Mouse (Mus musculus): Measurements from ENCODE around the gene Spsb2.
A peak's percentile ranks its signal among the peaks of the same experiment; 100 is the strongest.
"Not testable (repeated sequence)": the region's sequence is repeated elsewhere in the genome, so short reads cannot be mapped to it uniquely, and the experiment has no call there.

The Spsb2 gene

GRCm38 (mm10) chr6:124817125-124817524 is 8.7 kb downstream of the Spsb2 start:
- no peak for DNase-seq (ENCODE audit: low spot score in 2 of 2)

GRCm38 (mm10) chr6:124817563-124817962 is 9.1 kb downstream of the Spsb2 start:
- no peak for DNase-seq (ENCODE audit: low spot score in 2 of 2)

- no peak for DNase-seq (ENCODE audit: low spot score in 2 of 2)
These were observed 9.5 kb downstream of the Spsb2 start for GRCm38 (mm10) chr6:124817971-124818370.

GRCm38 (mm10) chr6:124820891-124821290 is 12.4 kb downstream of the Spsb2 start:
- DNase-seq (ENCODE audit: low spot score in 2 of 2): no peak

DNA sequence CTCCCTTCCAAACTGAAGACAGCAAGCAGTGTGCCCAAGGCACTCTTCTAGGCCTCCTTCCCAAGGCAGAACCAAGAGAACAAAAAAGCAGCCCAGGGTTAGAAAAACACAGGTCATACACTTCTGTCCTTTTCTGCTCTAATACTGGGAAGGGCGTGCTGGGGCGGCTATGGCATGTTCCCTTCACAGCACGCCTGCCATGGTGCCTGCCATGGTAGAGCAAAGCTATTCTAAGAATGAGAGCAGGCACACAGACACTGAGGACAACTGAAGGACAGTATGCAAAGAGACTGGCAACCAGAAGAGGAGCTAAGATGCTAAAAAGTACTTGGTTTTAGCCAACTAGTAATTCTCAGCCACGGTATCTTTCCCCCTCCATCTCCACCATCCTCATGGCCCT is 13.6 kb downstream of the Spsb2 start:
- no peak for DNase-seq (ENCODE audit: low spot score in 2 of 2)

DNA sequence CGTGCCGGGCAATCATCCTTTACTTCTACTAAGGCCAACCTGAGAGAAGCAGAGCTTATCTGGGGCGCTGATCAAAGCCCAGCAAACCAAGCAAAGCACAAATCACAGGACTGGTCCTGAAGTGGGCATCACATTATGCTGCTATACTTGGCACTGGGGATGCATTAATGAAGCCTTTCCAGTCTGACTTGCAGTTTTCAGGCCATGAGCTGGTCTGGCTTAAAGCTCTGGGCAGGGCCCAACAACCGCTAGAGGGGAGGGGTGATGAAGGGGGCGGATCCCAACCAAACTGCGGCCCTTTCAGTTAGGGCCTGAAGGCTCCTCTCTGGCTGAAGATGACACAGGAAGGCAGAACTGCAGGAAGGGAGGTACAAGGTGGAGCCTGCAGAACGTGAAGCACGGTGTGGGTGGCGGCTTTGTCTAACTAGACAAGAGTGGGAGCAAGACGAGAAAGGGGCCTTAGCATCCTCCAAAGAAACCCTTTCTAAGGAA is 19.7 kb downstream of the Spsb2 start:
- peak in 1 of 2 experiments; percentile 42 for DNase-seq (ENCODE audit: low spot score in 2 of 2)

DNA sequence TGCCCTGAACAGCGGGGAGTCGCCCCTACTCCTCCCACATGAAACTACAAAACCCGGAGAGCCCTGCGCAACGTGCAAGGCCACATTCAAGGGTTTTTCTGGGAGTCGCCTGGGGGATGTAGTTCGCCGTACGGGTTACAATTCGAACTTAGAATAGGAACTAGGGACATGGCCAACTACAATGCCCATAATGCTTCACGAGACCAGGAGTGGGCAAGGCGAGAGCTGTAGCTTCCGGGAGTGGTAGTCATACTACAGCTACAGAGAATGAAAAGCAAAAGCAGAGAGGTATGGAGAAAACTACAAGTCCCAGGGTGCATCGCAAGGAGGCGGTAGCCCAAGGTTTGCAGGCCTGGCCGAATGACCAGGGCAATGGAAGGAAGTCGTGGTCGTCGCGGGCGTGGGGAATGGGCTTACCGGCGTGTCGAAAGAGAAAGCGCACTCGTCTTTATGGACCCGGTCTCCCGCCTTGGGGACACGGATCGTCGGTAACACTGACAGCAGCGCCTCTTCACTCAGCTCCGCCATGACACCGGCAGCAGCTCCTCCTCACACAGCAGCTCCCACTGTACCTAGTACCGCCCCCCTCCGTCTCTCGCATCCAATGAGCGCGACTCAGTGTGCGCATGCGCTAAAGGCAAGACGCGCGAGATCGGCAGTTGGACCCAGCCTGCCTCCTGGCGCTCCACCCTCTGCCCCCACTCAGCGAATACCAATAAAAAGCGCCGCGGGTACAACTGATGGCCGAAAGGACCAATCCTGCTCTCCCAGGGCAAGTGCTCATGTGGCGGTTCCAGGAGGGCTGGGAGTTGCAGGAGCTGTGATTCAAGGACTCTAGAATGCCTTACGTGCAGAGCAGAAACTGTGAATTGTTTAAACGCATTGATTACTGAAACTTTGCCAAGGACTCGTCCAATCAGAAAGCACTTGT is 20.7 kb downstream of the Spsb2 start, which contains the start of the genes Usp5 and Cdca3:
Gene Usp5 (minus strand): TSS at position 617 of the 931 bp plus-strand sequence.
Gene Cdca3 (plus strand): TSS at position 680 of the 931 bp plus-strand sequence.
- DNase-seq (ENCODE audit: low spot score in 2 of 2): peak; percentile 96 to 99

- DNase-seq (ENCODE audit: low spot score in 2 of 2): peak; percentile 88 to 93
These were observed 21.6 kb downstream of the Spsb2 start for GRCm38 (mm10) chr6:124829799-124830700.

DNA sequence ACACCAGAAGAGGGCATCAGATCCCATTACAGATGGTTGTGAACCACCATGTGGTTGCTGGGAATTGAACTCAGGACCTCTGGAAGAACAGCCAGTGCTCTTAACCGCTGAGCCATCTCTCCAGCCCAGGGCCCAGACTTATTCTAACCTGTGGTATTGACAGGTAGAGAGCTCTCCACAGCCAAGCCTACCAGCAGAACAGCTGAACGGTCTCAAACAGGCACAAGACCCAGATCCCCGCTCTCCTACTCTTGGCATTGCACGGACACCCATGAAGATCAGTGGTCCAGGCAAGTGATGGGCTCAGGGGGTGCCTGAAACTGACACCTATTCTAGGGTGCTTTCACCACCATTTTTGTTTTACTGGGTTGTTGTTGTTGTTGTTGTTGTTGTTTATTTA is 22.7 kb downstream of the Spsb2 start:
- DNase-seq (ENCODE audit: low spot score in 2 of 2): not testable (repeated sequence)

DNA sequence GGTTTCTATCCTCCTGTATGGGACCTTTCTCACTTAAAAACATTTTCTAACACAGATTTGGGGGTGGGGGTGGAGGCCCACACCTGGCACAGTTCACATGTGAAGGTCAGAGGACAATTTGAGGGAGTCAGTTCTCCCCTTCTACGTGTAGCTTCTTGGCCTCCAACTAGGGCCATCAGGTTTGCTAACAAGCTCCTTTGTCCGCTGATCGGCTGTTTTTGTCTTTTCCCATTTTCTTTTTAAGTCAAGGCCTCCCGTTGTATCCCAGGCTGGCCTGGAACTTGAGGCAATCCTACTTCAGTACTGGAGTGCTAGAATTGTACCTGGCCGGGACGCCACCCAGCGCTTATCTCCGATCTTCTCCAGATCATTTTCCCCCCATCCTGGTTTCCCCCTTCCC is 23.2 kb downstream of the Spsb2 start:
- no peak for DNase-seq (ENCODE audit: low spot score in 2 of 2)

- DNase-seq (ENCODE audit: low spot score in 2 of 2): no peak
These were observed 26.1 kb downstream of the Spsb2 start for GRCm38 (mm10) chr6:124834512-124835081.

DNA sequence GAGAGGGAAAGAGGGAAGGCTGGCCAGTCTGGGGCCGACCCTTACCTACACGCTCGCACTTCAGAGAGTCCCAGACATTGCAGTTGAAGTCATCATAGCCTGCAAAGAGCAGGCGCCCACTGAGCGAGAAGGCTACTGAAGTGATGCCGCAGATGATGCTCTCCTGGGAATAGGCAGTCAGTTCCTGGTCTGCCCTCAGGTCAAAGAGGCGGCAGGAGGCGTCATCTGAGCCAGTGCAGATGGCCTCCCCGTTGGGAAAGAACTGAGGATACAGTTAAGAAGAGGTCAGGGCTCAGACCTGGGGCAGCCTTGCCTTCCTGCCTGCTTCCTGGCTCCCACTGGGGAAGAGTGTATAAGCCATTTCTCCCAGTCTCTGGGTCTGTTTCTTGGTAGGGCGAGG is 27.1 kb downstream of the Spsb2 start:
- no peak for DNase-seq (ENCODE audit: low spot score in 2 of 2)

DNA sequence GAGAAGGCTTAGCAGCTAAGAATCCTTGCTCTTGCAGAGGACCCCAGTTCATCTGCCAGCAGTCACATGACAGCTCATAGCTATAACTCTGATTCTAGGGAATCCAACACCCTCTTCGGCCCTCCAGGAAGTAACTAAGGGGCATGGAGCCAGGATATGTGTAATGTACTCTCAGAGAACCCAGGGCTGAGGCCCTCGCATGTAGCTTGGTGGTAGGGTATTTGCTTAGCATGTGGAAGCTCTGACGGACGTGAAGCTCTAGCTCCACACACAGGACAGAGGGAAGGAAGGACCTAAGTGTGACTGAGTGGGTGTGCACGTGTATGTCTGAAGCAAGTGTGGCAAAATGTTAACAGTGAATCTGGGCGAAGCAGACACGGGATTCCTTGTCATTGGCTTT is 27.9 kb downstream of the Spsb2 start:
- no peak for DNase-seq (ENCODE audit: low spot score in 2 of 2)

DNA sequence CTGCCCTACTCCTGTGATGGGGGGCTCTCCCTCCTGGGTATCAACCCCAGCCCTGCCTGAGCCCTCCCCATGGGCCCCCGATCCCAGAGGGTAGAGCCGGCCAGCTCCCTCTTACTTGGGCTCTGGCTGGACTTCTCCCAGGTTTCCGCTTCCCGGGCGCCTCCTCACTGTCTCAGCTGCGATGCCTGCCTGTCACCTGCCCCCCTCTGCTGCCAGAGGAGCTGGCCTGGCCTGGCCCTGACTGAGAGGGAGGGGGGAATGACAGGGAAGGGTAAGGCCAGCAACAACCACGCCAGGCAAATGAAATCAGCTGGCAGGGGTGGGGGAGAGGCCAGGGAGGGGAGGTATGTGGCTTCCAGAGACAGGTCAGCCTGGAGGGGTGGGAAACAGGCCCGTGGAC is 31.3 kb downstream of the Spsb2 start:
- no peak for DNase-seq (ENCODE audit: low spot score in 2 of 2)

DNA sequence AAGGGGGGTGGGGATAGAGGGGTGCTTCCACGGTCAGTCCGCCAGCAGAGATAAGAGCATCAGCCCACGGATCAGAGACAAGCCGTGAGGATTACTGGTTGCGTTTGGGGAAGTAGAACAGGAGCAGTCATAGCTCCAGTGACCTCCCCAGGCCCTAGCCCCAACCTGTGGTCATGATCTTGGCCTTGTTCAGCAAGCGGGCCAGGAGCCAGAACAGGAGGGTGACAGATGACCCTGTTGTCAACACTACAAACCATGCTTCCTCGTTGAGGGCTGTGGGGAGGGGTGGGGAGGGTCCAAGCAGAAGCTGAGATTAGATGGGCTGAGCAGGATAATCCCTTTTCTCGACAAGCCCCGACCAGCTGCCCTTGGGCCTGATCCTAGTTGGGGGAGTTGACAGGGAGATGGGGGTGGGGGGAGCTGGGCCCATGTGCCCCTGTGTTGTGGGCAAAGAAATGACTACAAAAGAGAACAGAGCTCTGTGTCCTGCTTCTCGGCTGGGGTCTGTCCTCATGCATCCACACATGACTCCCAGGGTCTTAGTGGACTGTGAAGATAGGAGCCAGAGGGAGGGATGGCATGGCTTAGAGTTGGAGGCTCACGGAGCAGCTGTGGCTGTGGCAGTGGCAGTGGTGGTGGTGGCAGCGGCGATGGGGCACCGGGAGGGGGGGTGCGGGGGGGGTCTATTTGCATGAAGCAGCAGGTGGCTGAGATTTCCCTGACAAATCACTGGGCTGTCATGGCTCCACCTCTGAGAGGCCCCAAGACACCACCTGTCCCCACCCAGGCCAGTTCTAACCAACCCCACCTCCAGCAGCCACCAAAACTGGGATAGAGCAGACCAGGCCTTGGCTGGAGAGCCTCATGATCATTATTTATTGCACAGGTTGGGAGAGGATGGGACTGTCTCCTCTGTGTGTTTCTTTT is 32.0 kb downstream of the Spsb2 start, which contains the start of gene Gnb3:
Gene Gnb3 (minus strand): TSS at position 35 of the 927 bp plus-strand sequence.
- DNase-seq (ENCODE audit: low spot score in 2 of 2): no peak

DNA sequence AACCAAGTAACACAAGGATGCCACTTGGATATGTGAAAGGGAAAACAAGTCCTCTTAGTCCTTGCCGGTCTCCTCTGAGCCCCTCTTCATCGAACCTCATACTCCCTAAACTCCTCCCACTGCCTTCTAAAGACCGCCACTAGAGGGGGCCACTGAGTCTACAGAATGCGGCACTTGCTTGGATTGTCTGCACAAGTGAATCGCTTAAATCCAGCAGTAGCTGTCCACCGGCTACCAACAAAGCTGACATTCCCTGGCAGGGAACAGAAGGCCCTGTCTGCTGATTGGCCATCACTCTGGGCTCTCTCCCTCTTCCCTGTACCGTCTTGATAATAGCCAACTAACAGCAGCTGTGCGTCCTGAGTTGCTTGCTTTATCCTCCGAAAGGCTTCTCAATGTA is 38.8 kb downstream of the Spsb2 start:
- peak; percentile 89 to 97 for DNase-seq (ENCODE audit: low spot score in 2 of 2)

DNA sequence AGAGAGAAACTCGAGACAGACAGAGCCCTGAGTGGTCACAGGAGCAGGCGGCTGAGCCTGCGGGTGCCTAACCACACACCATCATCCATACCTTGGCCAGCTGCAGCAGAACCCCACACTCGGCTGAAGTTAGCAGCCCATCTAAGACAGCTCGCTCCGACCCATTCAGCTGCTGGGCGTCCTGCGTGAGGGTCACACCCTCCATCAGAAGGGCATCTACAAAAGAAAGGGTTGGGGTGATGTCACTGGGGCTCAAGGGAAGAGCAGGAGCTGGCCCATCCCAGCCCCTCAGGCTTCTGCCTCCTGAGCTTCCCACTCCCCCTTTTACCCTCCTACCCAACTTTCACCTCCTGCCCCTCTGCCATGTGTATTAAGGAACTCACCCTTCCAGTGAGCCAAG is 42.1 kb downstream of the Spsb2 start:
- DNase-seq (ENCODE audit: low spot score in 2 of 2): no peak

DNA sequence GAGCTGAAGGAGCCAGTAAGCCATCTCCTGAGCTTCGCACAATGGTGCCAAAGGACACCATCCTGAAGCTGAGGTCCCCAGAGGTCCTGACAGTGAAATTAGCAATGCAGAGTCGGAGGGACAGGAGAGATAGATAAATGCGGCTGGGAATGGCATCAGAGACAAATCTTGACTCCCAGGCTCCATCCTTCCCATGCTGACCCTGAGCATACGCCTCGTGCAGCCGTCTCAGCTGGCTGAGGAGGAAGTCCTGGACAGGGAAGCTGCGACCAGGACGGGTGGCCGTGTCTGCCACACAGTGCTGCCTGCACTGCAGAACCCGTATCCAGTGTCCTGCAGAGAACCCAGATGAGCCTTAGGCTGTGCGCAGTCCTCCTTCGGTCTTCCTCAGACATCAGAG is 46.2 kb downstream of the Spsb2 start:
- DNase-seq (ENCODE audit: low spot score in 2 of 2): no peak

- no peak for DNase-seq (ENCODE audit: low spot score in 2 of 2)
These were observed 47.9 kb downstream of the Spsb2 start for GRCm38 (mm10) chr6:124856321-124856720.
